Mouse (Mus musculus) liver, embryonic 14.5 days (tissue): ENCODE measurements around the gene Gm28038. TPM values are rescaled to one million over a fixed set of nuclear protein-coding genes. Genes with fewer than 3 reads are reported as not detected.
A peak's percentile ranks its signal among the peaks of the same experiment; 100 is the strongest.

Experiments used
- ATAC-seq: fragments of 200-750 bp; cut with Nextera tagmentation; 2 replicates; pipeline ENCODE4 v1.8.0; 2017; ENCODE audit warnings: moderate number of reproducible peaks, mild to moderate bottlenecking, moderate library complexity; ENCODE audit not compliant: insufficient read depth
- DNase-seq, 3 experiments: peaks; one replicate each; pipeline ENCODE4 v3.0.0-alpha.2; 2012 to 2013; ENCODE audit warnings: low read depth in 3 of 3, low spot score in 3 of 3
- H3K27ac ChIP-seq: fragments of 300-500 bp; sonication (generic); 2 replicates; pipeline ENCODE4 v1.5.1; 2014; ENCODE audit warnings: moderate library complexity, mild to moderate bottlenecking, control low read depth, inconsistent platforms
- H3K27me3 ChIP-seq: fragments of 300-500 bp; sonication (generic); 2 replicates; pipeline ENCODE4 v1.6.1; 2014; ENCODE audit warnings: mild to moderate bottlenecking, low read length, moderate library complexity; ENCODE audit not compliant: control insufficient read depth, insufficient read depth
- H3K36me3 ChIP-seq: fragments of 300-500 bp; sonication (generic); replicated peaks from 2 replicates; pipeline ENCODE4 v1.6.1; 2014; ENCODE audit warnings: low read depth; ENCODE audit not compliant: control insufficient read depth, insufficient read depth
- H3K4me1 ChIP-seq, 2 experiments: fragments of 200-500 bp in 1 of 2; fragments of 300-500 bp in 1 of 2; sonication (generic) in 1 of 2; replicated peaks; 2 replicates each; pipeline ENCODE4 v1.6.1; 2012 to 2014; ENCODE audit warnings: antibody characterized with exemption in 1 of 2, inconsistent platforms in 1 of 2, low read length in 1 of 2; ENCODE audit not compliant: control insufficient read depth in 2 of 2, insufficient read depth in 2 of 2
- H3K4me2 ChIP-seq: fragments of 300-500 bp; sonication (generic); 2 replicates; pipeline ENCODE4 v1.6.1; 2014; ENCODE audit warnings: low read depth, mild to moderate bottlenecking, control low read depth, moderate library complexity
- H3K4me3 ChIP-seq, 2 experiments: fragments of 200-500 bp in 1 of 2; fragments of 300-500 bp in 1 of 2; sonication (generic) in 1 of 2; 2 replicates each; pipeline ENCODE4 v1.5.1; 2012 to 2014; ENCODE audit warnings: low read depth in 2 of 2, low read length in 2 of 2, mild to moderate bottlenecking in 2 of 2, control low read depth in 1 of 2, inconsistent platforms in 1 of 2, moderate library complexity in 1 of 2; ENCODE audit not compliant: insufficient read depth in 1 of 2
- H3K9ac ChIP-seq: fragments of 300-500 bp; sonication (generic); replicated peaks from 2 replicates; pipeline ENCODE4 v1.6.1; 2014; ENCODE audit warnings: mild to moderate bottlenecking, control low read depth, moderate library complexity
- H3K9me3 ChIP-seq: fragments of 300-500 bp; sonication (generic); 2 replicates; pipeline ENCODE4 v1.6.1; 2016; ENCODE audit warnings: low read length, mixed read lengths; ENCODE audit not compliant: control insufficient read depth
- CTCF ChIP-seq: IDR thresholded peaks from 2 replicates; pipeline ENCODE4 v1.5.1; 2016; ENCODE audit warnings: antibody characterized with exemption, low read depth, control low read depth
- EP300 ChIP-seq: IDR thresholded peaks from 2 replicates; pipeline ENCODE4 v1.6.1; 2016; ENCODE audit warnings: antibody characterized with exemption, low read depth
- WGBS: fragments of 180-500 bp; shearing (Covaris S2); extraction: QIAGEN DNeasy Blood & Tissue Kit; methylation state at CpG from one replicate; pipeline ENCODE4 v1.1.7; 2014; ENCODE audit not compliant: insufficient replicate concordance; 5-methylcytosine and 5-hydroxymethylcytosine counted together
- polyA plus RNA-seq, 2 experiments: library from polyadenylated mRNA; depleted of rRNA in 1 of 2; stranded (reverse) in 1 of 2; unstranded in 1 of 2; fragments of >200 nt; fragmentation: Nextera tagmentation in 1 of 2; extraction: Ambion mirVana in 1 of 2; gene quantifications; 2 replicates each; pipeline versions ENCODE4 v1.2.1 to v1.2.3; 2012 to 2014

Gene Gm28038
- polyA plus RNA-seq, 2 experiments: not detected

DNA sequence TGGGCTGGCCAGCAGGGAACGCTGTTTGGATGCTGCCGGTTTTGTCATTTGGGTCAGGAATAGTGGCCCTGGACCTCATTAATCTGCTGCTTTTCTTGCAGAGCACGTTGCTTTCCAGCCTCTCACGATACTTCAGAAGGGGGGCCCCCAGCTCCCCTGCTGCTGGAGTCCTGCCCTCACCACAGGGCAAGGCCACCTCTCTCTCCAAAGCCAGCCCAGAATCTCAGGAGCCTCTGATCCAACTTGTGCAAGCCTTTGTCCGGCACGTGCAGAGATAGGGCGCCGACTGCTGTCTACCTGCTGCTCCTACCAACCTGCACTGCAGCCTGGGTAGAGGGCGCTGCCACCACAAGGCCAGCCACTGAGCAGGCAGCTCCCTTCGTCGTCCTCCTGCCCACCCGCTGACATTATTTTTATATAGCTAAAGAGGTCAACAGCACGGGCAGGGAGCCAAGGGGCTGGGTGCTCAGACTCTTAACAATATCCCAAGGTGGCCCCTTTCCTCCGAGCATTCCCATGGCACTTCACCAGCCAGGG is 62.8 kb downstream of the Gm28038 start:
- H3K9ac ChIP-seq: no peak overlapping the region
- no peak for TF ChIP-seq EP300
- peak; percentile 13; the same call in 1 of the 2 replicates for TF ChIP-seq CTCF
- H3K4me3 ChIP-seq: no peak overlapping the region
- H3K27ac ChIP-seq: no peak overlapping the region
- ATAC-seq: no peak
- H3K4me1 ChIP-seq: no peaks in the 10 kb centered on the region
- H3K4me2 ChIP-seq: no peak overlapping the region
- no peaks in the 10 kb centered on the region for H3K9me3 ChIP-seq
- 80% methylated on average over 14 of the region's 14 CpGs for WGBS
- DNase-seq: no peak
- H3K27me3 ChIP-seq: no peaks in the 10 kb centered on the region
- peaks cover 45% of the 10 kb centered on the region for H3K36me3 ChIP-seq

DNA sequence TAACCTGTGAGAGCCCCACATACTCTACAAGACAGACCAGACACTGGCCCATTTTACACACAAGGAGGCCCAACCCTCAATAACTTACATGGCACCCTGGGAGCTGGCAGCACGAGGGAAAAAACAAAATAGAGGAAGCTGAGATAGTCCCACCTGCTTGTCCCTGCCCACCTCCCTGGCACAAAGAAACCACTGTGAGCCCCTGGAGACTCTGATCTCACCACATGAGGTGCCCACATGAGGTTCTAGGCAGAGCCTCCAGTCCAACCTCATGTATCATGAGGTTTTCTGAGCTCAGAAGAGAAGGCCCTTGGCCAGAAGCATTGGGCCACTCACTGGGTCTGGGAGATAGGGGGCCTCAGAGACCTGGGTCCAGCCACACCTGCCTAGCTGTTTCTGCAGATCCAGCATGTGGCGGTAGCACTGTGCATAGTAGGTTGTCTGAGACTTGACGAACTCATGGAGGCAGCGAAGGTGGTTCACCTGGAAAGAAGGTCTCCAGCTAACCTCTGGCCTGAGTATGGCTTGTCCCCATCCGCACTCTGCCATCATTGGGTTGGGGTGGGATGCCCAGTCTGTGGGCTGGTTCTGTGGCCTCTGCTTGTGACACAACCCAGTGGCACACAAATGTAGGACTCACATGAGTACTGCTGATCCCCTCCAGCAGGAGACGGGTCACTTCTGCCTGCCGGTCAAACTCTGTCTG is 65.3 kb downstream of the Gm28038 start:
- Histone ChIP-seq H3K27me3 (no peaks in the 10 kb centered on the region), H3K36me3 (peaks cover 30% of the 10 kb centered on the region), H3K27ac (no peak overlapping the region), H3K4me1 (no peaks in the 10 kb centered on the region), H3K4me3 (no peak overlapping the region), H3K4me2 (no peak overlapping the region), H3K9me3 (no peaks in the 10 kb centered on the region), H3K9ac (no peak overlapping the region)
- DNase-seq: no peak
- WGBS: 78% methylated on average over 7 of the region's 7 CpGs
- TF ChIP-seq CTCF (no peak), EP300 (no peak)
- no peak for ATAC-seq

DNA sequence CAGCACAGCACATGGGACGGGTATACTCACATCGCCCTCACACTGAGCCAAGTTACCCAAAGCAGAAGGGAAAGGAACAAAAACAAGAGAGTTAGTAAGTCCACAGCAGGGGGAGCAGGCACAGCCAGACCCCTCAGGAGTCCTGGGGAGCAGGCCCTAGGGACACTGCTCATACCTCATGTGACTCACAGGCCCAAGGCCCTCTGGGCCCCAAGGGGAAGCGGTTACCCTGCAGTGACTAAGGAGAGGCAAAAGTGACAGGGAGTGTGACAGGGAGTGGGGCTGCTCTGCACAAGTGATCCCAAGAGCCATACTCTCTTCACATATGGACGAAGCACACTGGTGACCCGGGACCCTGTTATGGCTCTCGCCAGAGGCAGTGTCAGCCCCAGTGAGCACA is 68.4 kb downstream of the Gm28038 start:
- DNase-seq (no peak), ATAC-seq (no peak; the same call in 1 of the 2 replicates)
- Histone ChIP-seq H3K9ac (no peak overlapping the region), H3K9me3 (no peaks in the 10 kb centered on the region), H3K27ac (no peak overlapping the region), H3K36me3 (peaks cover 5% of the 10 kb centered on the region), H3K4me1 (no peaks in the 10 kb centered on the region), H3K27me3 (no peaks in the 10 kb centered on the region), H3K4me3 (no peak overlapping the region), H3K4me2 (no peak overlapping the region)
- TF ChIP-seq CTCF: no peak
- TF ChIP-seq EP300: no peak
- WGBS: 75% methylated on average over 6 of the region's 6 CpGs

Other genes starting within 250 kb of the Gm28038 start
- 5.6 and 5.8 TPM in 2 replicates for gene Wdr34, start 232.2 kb upstream of the Gm28038 start, polyA plus RNA-seq (2012; rRNA removed)
- gene Wdr34, start 232.2 kb upstream of the Gm28038 start, polyA plus RNA-seq (2014; fragmentation: Nextera tagmentation; extraction: Ambion mirVana): 6.0 and 6.8 TPM in 2 replicates
- 56.1 and 159 TPM in 2 replicates for gene Set, start 223.7 kb upstream of the Gm28038 start, polyA plus RNA-seq (2012; rRNA removed)
- gene Set, start 223.7 kb upstream of the Gm28038 start, polyA plus RNA-seq (2014; fragmentation: Nextera tagmentation; extraction: Ambion mirVana): 179 and 189 TPM in 2 replicates
- gene Pkn3, start 203.4 kb upstream of the Gm28038 start, polyA plus RNA-seq (2012; rRNA removed): 3.0 and 3.5 TPM in 2 replicates
- gene Pkn3, start 203.4 kb upstream of the Gm28038 start, polyA plus RNA-seq (2014; fragmentation: Nextera tagmentation; extraction: Ambion mirVana): 1.8 and 2.0 TPM in 2 replicates
- 23.4 and 25.5 TPM in 2 replicates for gene Zdhhc12, start 187.4 kb upstream of the Gm28038 start, polyA plus RNA-seq (2012; rRNA removed)
- gene Zdhhc12, start 187.4 kb upstream of the Gm28038 start, polyA plus RNA-seq (2014; fragmentation: Nextera tagmentation; extraction: Ambion mirVana): 17.4 and 21.5 TPM in 2 replicates
- gene Zer1, start 156.5 kb upstream of the Gm28038 start, polyA plus RNA-seq (2012; rRNA removed): 8.1 and 8.5 TPM in 2 replicates
- gene Zer1, start 156.5 kb upstream of the Gm28038 start, polyA plus RNA-seq (2014; fragmentation: Nextera tagmentation; extraction: Ambion mirVana): 1.9 and 2.0 TPM in 2 replicates
- 11.3 and 12.7 TPM in 2 replicates for gene Tbc1d13, start 147.3 kb upstream of the Gm28038 start, polyA plus RNA-seq (2012; rRNA removed)
- gene Tbc1d13, start 147.3 kb upstream of the Gm28038 start, polyA plus RNA-seq (2014; fragmentation: Nextera tagmentation; extraction: Ambion mirVana): 3.6 and 3.9 TPM in 2 replicates
- gene Endog, start 109.5 kb upstream of the Gm28038 start, polyA plus RNA-seq (2012; rRNA removed): 11.9 and 15.1 TPM in 2 replicates
- gene Endog, start 109.5 kb upstream of the Gm28038 start, polyA plus RNA-seq (2014; fragmentation: Nextera tagmentation; extraction: Ambion mirVana): 19.1 and 20.3 TPM in 2 replicates
- 18.6 and 20.3 TPM in 2 replicates for gene Spout1, start 102.6 kb upstream of the Gm28038 start, polyA plus RNA-seq (2012; rRNA removed)
- 18.7 and 25.2 TPM in 2 replicates for gene Spout1, start 102.6 kb upstream of the Gm28038 start, polyA plus RNA-seq (2014; fragmentation: Nextera tagmentation; extraction: Ambion mirVana)
- gene Kyat1, start 75.2 kb upstream of the Gm28038 start, polyA plus RNA-seq (2012; rRNA removed): 14.3 and 16.8 TPM in 2 replicates
- 9.5 and 11.6 TPM in 2 replicates for gene Kyat1, start 75.2 kb upstream of the Gm28038 start, polyA plus RNA-seq (2014; fragmentation: Nextera tagmentation; extraction: Ambion mirVana)
- gene Lrrc8a, start 43.3 kb upstream of the Gm28038 start, polyA plus RNA-seq (2012; rRNA removed): 3.4 and 3.6 TPM in 2 replicates
- gene Lrrc8a, start 43.3 kb upstream of the Gm28038 start, polyA plus RNA-seq (2014; fragmentation: Nextera tagmentation; extraction: Ambion mirVana): 10.8 and 11.8 TPM in 2 replicates
- 0.90 and 1.1 TPM in 2 replicates for gene Gm28035, start 40.5 kb upstream of the Gm28038 start, polyA plus RNA-seq (2012; rRNA removed)
- 0.04 TPM in 1 of 2 replicates, not detected in the other for gene Gm28035, start 40.5 kb upstream of the Gm28038 start, polyA plus RNA-seq (2014; fragmentation: Nextera tagmentation; extraction: Ambion mirVana)
- gene Phyhd1, start 14.8 kb upstream of the Gm28038 start, polyA plus RNA-seq (2012; rRNA removed): 15.9 and 18.1 TPM in 2 replicates
- gene Phyhd1, start 14.8 kb upstream of the Gm28038 start, polyA plus RNA-seq (2014; fragmentation: Nextera tagmentation; extraction: Ambion mirVana): 9.8 and 10.3 TPM in 2 replicates
- gene Dolk, start 5.3 kb downstream of the Gm28038 start, polyA plus RNA-seq (2012; rRNA removed): 4.6 and 5.1 TPM in 2 replicates
- 10.9 and 11.4 TPM in 2 replicates for gene Dolk, start 5.3 kb downstream of the Gm28038 start, polyA plus RNA-seq (2014; fragmentation: Nextera tagmentation; extraction: Ambion mirVana)
- 15.7 and 16.1 TPM in 2 replicates for gene Nup188, start 5.4 kb downstream of the Gm28038 start, polyA plus RNA-seq (2012; rRNA removed)
- 19.1 and 20.8 TPM in 2 replicates for gene Nup188, start 5.4 kb downstream of the Gm28038 start, polyA plus RNA-seq (2014; fragmentation: Nextera tagmentation; extraction: Ambion mirVana)
- gene Sh3glb2, start 78.3 kb downstream of the Gm28038 start, polyA plus RNA-seq (2012; rRNA removed): 22.2 and 23.1 TPM in 2 replicates
- gene Sh3glb2, start 78.3 kb downstream of the Gm28038 start, polyA plus RNA-seq (2014; fragmentation: Nextera tagmentation; extraction: Ambion mirVana): 13.6 and 15.4 TPM in 2 replicates
- gene Miga2, start 83.2 kb downstream of the Gm28038 start, polyA plus RNA-seq (2012; rRNA removed): 6.1 and 6.9 TPM in 2 replicates
- gene Miga2, start 83.2 kb downstream of the Gm28038 start, polyA plus RNA-seq (2014; fragmentation: Nextera tagmentation; extraction: Ambion mirVana): 5.3 and 5.8 TPM in 2 replicates
- 17.0 and 23.1 TPM in 2 replicates for gene Dolpp1, start 111.2 kb downstream of the Gm28038 start, polyA plus RNA-seq (2012; rRNA removed)
- 13.5 and 17.4 TPM in 2 replicates for gene Dolpp1, start 111.2 kb downstream of the Gm28038 start, polyA plus RNA-seq (2014; fragmentation: Nextera tagmentation; extraction: Ambion mirVana)
- gene Crat, start 134.8 kb downstream of the Gm28038 start, polyA plus RNA-seq (2012; rRNA removed): 14.6 and 15.0 TPM in 2 replicates
- 27.4 and 27.9 TPM in 2 replicates for gene Crat, start 134.8 kb downstream of the Gm28038 start, polyA plus RNA-seq (2014; fragmentation: Nextera tagmentation; extraction: Ambion mirVana)
- 78.2 and 103 TPM in 2 replicates for gene Ptpa, start 135.0 kb downstream of the Gm28038 start, polyA plus RNA-seq (2012; rRNA removed)
- 63.3 and 63.5 TPM in 2 replicates for gene Ptpa, start 135.0 kb downstream of the Gm28038 start, polyA plus RNA-seq (2014; fragmentation: Nextera tagmentation; extraction: Ambion mirVana)
- 0.86 and 0.90 TPM in 2 replicates for gene Ier5l, start 193.2 kb downstream of the Gm28038 start, polyA plus RNA-seq (2012; rRNA removed)
- 0.10 and 0.13 TPM in 2 replicates for gene Ier5l, start 193.2 kb downstream of the Gm28038 start, polyA plus RNA-seq (2014; fragmentation: Nextera tagmentation; extraction: Ambion mirVana)